Mouse (Mus musculus): ENCODE results near the gene Aldh3b2. TPM values are rescaled to one million over a fixed set of nuclear protein-coding genes. Genes with fewer than 3 reads are reported as not detected.

Aldh3b2 gene
- polyA plus RNA-seq, 1 experiment from 2014 or later = 1.2 TPM

GRCm38 (mm10) chr19:3929211-3929941 lies 42.8 kb upstream of the Aldh3b2 start, which contains the start of gene Aldh3b1:
Gene Aldh3b1, minus strand, starts transcription at chr19:3929808.
- H3K4me3 ChIP-seq (ENCODE audit: low read length) = no peak within 1 kb of the TSS
- no peaks in the 10 kb centered on the region for H3K36me3 ChIP-seq (ENCODE audit: control insufficient read depth, insufficient read depth, low read length)
- WGBS = 36% methylated on average over 12 of the region's 12 CpGs
- H3K4me1 ChIP-seq (ENCODE audit: control insufficient read depth, insufficient read depth, low read length) = peaks cover 20% of the 10 kb centered on the region
- peak within 1 kb of the TSS; percentile 75 for H3K27ac ChIP-seq (ENCODE audit: low read length)
- H3K9me3 ChIP-seq (ENCODE audit: control insufficient read depth, low read length) = no peaks in the 10 kb centered on the region
- ATAC-seq = peak; percentile 83
- H3K4me2 ChIP-seq (ENCODE audit: low read depth, low read length) = no peak within 1 kb of the TSS
- peak within 1 kb of the TSS; percentile 25; the same call in 1 of the 2 replicates for H3K9ac ChIP-seq (ENCODE audit: low read depth, low read length)
- no peaks in the 10 kb centered on the region for H3K27me3 ChIP-seq (replicated peaks; ENCODE audit: control insufficient read depth, insufficient read depth, low read length)

GRCm38 (mm10) chr19:3930262-3931057 lies 41.7 kb upstream of the Aldh3b2 start:
- 66% methylated on average over 21 of the region's 21 CpGs for WGBS
- Histone ChIP-seq H3K4me1 (ENCODE audit: control insufficient read depth, insufficient read depth, low read length) (peaks cover 19% of the 10 kb centered on the region), H3K36me3 (ENCODE audit: control insufficient read depth, insufficient read depth, low read length) (no peaks in the 10 kb centered on the region), H3K27me3 (replicated peaks; ENCODE audit: control insufficient read depth, insufficient read depth, low read length) (no peaks in the 10 kb centered on the region), H3K27ac (ENCODE audit: low read length) (peak overlapping the region; percentile 75), H3K4me2 (ENCODE audit: low read depth, low read length) (no peak overlapping the region), H3K4me3 (ENCODE audit: low read length) (no peak overlapping the region), H3K9ac (ENCODE audit: low read depth, low read length) (peak overlapping the region; percentile 25; the same call in 1 of the 2 replicates), H3K9me3 (ENCODE audit: control insufficient read depth, low read length) (no peaks in the 10 kb centered on the region)
- ATAC-seq = no peak

GRCm38 (mm10) chr19:3931716-3932115 lies 40.4 kb upstream of the Aldh3b2 start:
- H3K4me2 ChIP-seq (ENCODE audit: low read depth, low read length) = no peak overlapping the region
- ATAC-seq = no peak
- no peak overlapping the region for H3K9ac ChIP-seq (ENCODE audit: low read depth, low read length)
- no peaks in the 10 kb centered on the region for H3K9me3 ChIP-seq (ENCODE audit: control insufficient read depth, low read length)
- H3K36me3 ChIP-seq (ENCODE audit: control insufficient read depth, insufficient read depth, low read length) = no peaks in the 10 kb centered on the region
- H3K4me3 ChIP-seq (ENCODE audit: low read length) = no peak overlapping the region
- peaks cover 24% of the 10 kb centered on the region for H3K4me1 ChIP-seq (ENCODE audit: control insufficient read depth, insufficient read depth, low read length)
- WGBS = 91% methylated on average over 9 of the region's 9 CpGs
- H3K27ac ChIP-seq (ENCODE audit: low read length) = no peak overlapping the region
- H3K27me3 ChIP-seq (replicated peaks; ENCODE audit: control insufficient read depth, insufficient read depth, low read length) = no peaks in the 10 kb centered on the region

GRCm38 (mm10) chr19:3935032-3935895 lies 36.9 kb upstream of the Aldh3b2 start, which contains the start of gene Unc93b1:
Gene Unc93b1, plus strand, starts transcription at chr19:3935186.
- Histone ChIP-seq H3K4me3 (ENCODE audit: low read length) (peak within 1 kb of the TSS; percentile 54), H3K9ac (ENCODE audit: low read depth, low read length) (peak within 1 kb of the TSS; percentile 74), H3K27me3 (replicated peaks; ENCODE audit: control insufficient read depth, insufficient read depth, low read length) (no peaks in the 10 kb centered on the region), H3K4me1 (ENCODE audit: control insufficient read depth, insufficient read depth, low read length) (peaks cover 14% of the 10 kb centered on the region), H3K36me3 (ENCODE audit: control insufficient read depth, insufficient read depth, low read length) (no peaks in the 10 kb centered on the region), H3K27ac (ENCODE audit: low read length) (peak within 1 kb of the TSS; percentile 15; the same call in 1 of the 2 replicates), H3K4me2 (ENCODE audit: low read depth, low read length) (peak within 1 kb of the TSS; percentile 95), H3K9me3 (ENCODE audit: control insufficient read depth, low read length) (no peaks in the 10 kb centered on the region)
- WGBS = 8% methylated on average over 42 of the region's 42 CpGs
- peak; percentile 88 for ATAC-seq

- H3K4me1 ChIP-seq (ENCODE audit: control insufficient read depth, insufficient read depth, low read length) = peaks cover 8% of the 10 kb centered on the region
- H3K27ac ChIP-seq (ENCODE audit: low read length) = no peak overlapping the region
- H3K9ac ChIP-seq (ENCODE audit: low read depth, low read length) = peak overlapping the region; percentile 74
- no peaks in the 10 kb centered on the region for H3K9me3 ChIP-seq (ENCODE audit: control insufficient read depth, low read length)
- WGBS = 12% methylated on average over 22 of the region's 22 CpGs
- H3K4me2 ChIP-seq (ENCODE audit: low read depth, low read length) = peak overlapping the region; percentile 95
- peak; percentile 43 for ATAC-seq
- no peaks in the 10 kb centered on the region for H3K27me3 ChIP-seq (replicated peaks; ENCODE audit: control insufficient read depth, insufficient read depth, low read length)
- no peaks in the 10 kb centered on the region for H3K36me3 ChIP-seq (ENCODE audit: control insufficient read depth, insufficient read depth, low read length)
- peak overlapping the region; percentile 54 for H3K4me3 ChIP-seq (ENCODE audit: low read length)
These were observed 36.0 kb upstream of the Aldh3b2 start for GRCm38 (mm10) chr19:3935896-3936850.

GRCm38 (mm10) chr19:3942315-3942714 lies 29.8 kb upstream of the Aldh3b2 start:
- Histone ChIP-seq H3K36me3 (ENCODE audit: control insufficient read depth, insufficient read depth, low read length) (no peaks in the 10 kb centered on the region), H3K4me1 (ENCODE audit: control insufficient read depth, insufficient read depth, low read length) (peaks cover 9% of the 10 kb centered on the region; the same call in 1 of the 2 replicates), H3K9me3 (ENCODE audit: control insufficient read depth, low read length) (no peaks in the 10 kb centered on the region), H3K4me3 (ENCODE audit: low read length) (no peak overlapping the region), H3K27me3 (replicated peaks; ENCODE audit: control insufficient read depth, insufficient read depth, low read length) (no peaks in the 10 kb centered on the region), H3K9ac (ENCODE audit: low read depth, low read length) (no peak overlapping the region), H3K27ac (ENCODE audit: low read length) (no peak overlapping the region), H3K4me2 (ENCODE audit: low read depth, low read length) (no peak overlapping the region)
- 75% methylated on average over 7 of the region's 7 CpGs for WGBS
- no peak for ATAC-seq

- Histone ChIP-seq H3K4me3 (ENCODE audit: low read length) (peak overlapping the region; percentile 23), H3K9ac (ENCODE audit: low read depth, low read length) (no peak overlapping the region), H3K36me3 (ENCODE audit: control insufficient read depth, insufficient read depth, low read length) (no peaks in the 10 kb centered on the region), H3K9me3 (ENCODE audit: control insufficient read depth, low read length) (no peaks in the 10 kb centered on the region), H3K4me1 (ENCODE audit: control insufficient read depth, insufficient read depth, low read length) (peaks cover 9% of the 10 kb centered on the region; the same call in 1 of the 2 replicates), H3K4me2 (ENCODE audit: low read depth, low read length) (peak overlapping the region; percentile 44), H3K27me3 (replicated peaks; ENCODE audit: control insufficient read depth, insufficient read depth, low read length) (no peaks in the 10 kb centered on the region), H3K27ac (ENCODE audit: low read length) (no peak overlapping the region)
- peak; percentile 84 for ATAC-seq
- WGBS = 21% methylated on average over 27 of the region's 27 CpGs
These were observed 29.0 kb upstream of the Aldh3b2 start for GRCm38 (mm10) chr19:3942986-3943735.
